Comparison of ENCODE assay signal across 12 mouse cellular contexts in the genomic region with DNA sequence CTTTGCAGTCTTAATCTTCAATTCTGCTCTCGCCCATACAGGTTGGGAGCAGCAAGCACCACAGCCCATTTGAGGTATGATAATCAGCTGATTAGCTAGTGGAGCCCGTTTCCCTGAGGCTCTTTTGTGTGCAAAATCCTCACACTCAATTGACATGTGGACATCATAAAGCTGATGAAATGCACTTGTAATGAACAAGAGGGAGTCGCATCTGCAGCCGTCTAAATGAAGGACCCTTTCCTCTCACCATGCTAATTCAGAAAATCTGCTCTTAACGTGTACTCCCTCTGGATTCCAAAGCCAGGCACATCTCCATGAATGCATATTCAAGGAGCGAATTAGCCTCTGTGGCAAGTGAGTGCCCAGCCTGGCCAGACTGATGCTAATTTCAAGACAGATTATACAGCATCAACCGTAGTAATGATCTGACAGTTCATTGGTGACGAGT.
DNase-seq lines count a peak whose midpoint lies in the region; ATAC-seq lines count a peak whose summit lies in the region.
"Had no signal": no experiment of that assay in that cellular context is flagged by ENCODE, and none has a peak within 500 bp of the region (broad histone marks: within the 10 kb centered on the region; RNA-seq: fewer than 3 reads in every experiment).

No protein-coding gene starts in this region.

- H3K36me3 ChIP-seq in kidney, embryonic 15.5 days, result no peaks in the 10 kb centered on the region
- no peaks in the 10 kb centered on the region for H3K36me3 ChIP-seq in forebrain, embryonic 10.5 days (replicated peaks)
- H3K36me3 ChIP-seq in limb, embryonic 10.5 days, result no peaks in the 10 kb centered on the region
- H3K36me3 ChIP-seq in neural tube, embryonic 13.5 days, result no peaks in the 10 kb centered on the region

- H3K27me3 ChIP-seq in kidney, embryonic 15.5 days, result peaks cover 26% of the 10 kb centered on the region
- H3K27me3 ChIP-seq in forebrain, embryonic 10.5 days (ENCODE audit: poor library complexity, severe bottlenecking), result peaks cover 65% of the 10 kb centered on the region
- peaks cover 54% of the 10 kb centered on the region for H3K27me3 ChIP-seq in limb, embryonic 10.5 days (ENCODE audit: low read depth, poor library complexity, severe bottlenecking)
- H3K27me3 ChIP-seq in neural tube, embryonic 13.5 days, result no peaks in the 10 kb centered on the region; the same call in 1 of the 2 replicates

- no peak overlapping the region for H3K27ac ChIP-seq in kidney, embryonic 15.5 days
- H3K27ac ChIP-seq in forebrain, embryonic 10.5 days, result no peak overlapping the region
- H3K27ac ChIP-seq in limb, embryonic 10.5 days, result no peak overlapping the region
- peak overlapping the region; percentile 89 for H3K27ac ChIP-seq in neural tube, embryonic 13.5 days (replicated peaks)
- H3K27ac ChIP-seq: kidney, postnatal 0 days; liver, embryonic 14.5 days had no signal

- 22% methylated on average over 8 of the region's 8 CpGs for WGBS in kidney, embryonic 15.5 days
- WGBS in forebrain, embryonic 10.5 days, result 9% methylated on average over 8 of the region's 8 CpGs
- 17% methylated on average over 8 of the region's 8 CpGs for WGBS in limb, embryonic 10.5 days
- WGBS in neural tube, embryonic 13.5 days, result 6% methylated on average over 8 of the region's 8 CpGs

- no peak overlapping the region for H3K4me3 ChIP-seq in kidney, embryonic 15.5 days (replicated peaks)
- H3K4me3 ChIP-seq in forebrain, embryonic 10.5 days, result peak overlapping the region; percentile 52
- H3K4me3 ChIP-seq in limb, embryonic 10.5 days, result peak overlapping the region; percentile 38; the same call in 1 of the 2 replicates
- peak overlapping the region; percentile 33 for H3K4me3 ChIP-seq in neural tube, embryonic 13.5 days

- H3K9me3 ChIP-seq in kidney, embryonic 15.5 days (replicated peaks), result no peaks in the 10 kb centered on the region
- H3K9me3 ChIP-seq in forebrain, embryonic 10.5 days, result no peaks in the 10 kb centered on the region
- H3K9me3 ChIP-seq in limb, embryonic 10.5 days (replicated peaks), result no peaks in the 10 kb centered on the region
- H3K9me3 ChIP-seq in neural tube, embryonic 13.5 days, result no peaks in the 10 kb centered on the region

- peaks cover 17% of the 10 kb centered on the region for H3K4me1 ChIP-seq in kidney, embryonic 15.5 days
- peaks cover 47% of the 10 kb centered on the region for H3K4me1 ChIP-seq in forebrain, embryonic 10.5 days
- peaks cover 26% of the 10 kb centered on the region for H3K4me1 ChIP-seq in limb, embryonic 10.5 days
- H3K4me1 ChIP-seq in neural tube, embryonic 13.5 days (replicated peaks), result peaks cover 51% of the 10 kb centered on the region

- ATAC-seq in kidney, embryonic 15.5 days (replicated peaks; ENCODE audit: low FRiP score), result no peak
- ATAC-seq in neural tube, embryonic 13.5 days (ENCODE audit: low read depth), result peak; percentile 57; the same call in 1 of the 2 replicates
- no peak for ATAC-seq in megakaryocyte-erythroid progenitor cell, adult 5-6 weeks (replicated peaks; ENCODE audit: low FRiP score, low TSS enrichment, poor library complexity, severe bottlenecking)
- ATAC-seq: activated CD4-positive, CD25-positive, alpha-beta regulatory T cell, adult 4 months had no signal

- no peak for DNase-seq in kidney, postnatal 4 days
- DNase-seq in forebrain, embryonic 10.5 days (ENCODE audit: extremely low spot score, low spot score), result no peak
- DNase-seq in limb, embryonic 10.5 days (ENCODE audit: low spot score), result no peak
- no peak for DNase-seq in urinary bladder, postnatal 14 days (ENCODE audit: low spot score)
- DNase-seq in left cerebral cortex, adult 11 months (ENCODE audit: low spot score), result no peak
- DNase-seq: cerebellum, adult 9-10 months had no signal

- no peak overlapping the region for H3K9ac ChIP-seq in kidney, embryonic 15.5 days
- H3K9ac ChIP-seq in neural tube, embryonic 13.5 days, result 0 out of 2 replicates have a peak overlapping the region, but pooled peaks have one; percentile 63
- H3K9ac ChIP-seq: liver, embryonic 14.5 days had no signal

- H3K4me2 ChIP-seq in kidney, embryonic 15.5 days, result peak overlapping the region; percentile 58
- H3K4me2 ChIP-seq in neural tube, embryonic 13.5 days, result peak overlapping the region; percentile 64
